29 mouse cellular contexts compared by ENCODE assay signal in genomic region chr9:67860273-67860672, GRCm38 (mm10). TPM values are rescaled to one million over a fixed set of nuclear protein-coding genes. Genes with fewer than 3 reads are reported as not detected.
A peak's percentile ranks its signal among the peaks of the same experiment; 100 is the strongest.
DNase-seq lines count a peak whose midpoint lies in the region; ATAC-seq and TF ChIP-seq lines count a peak whose summit lies in the region.
"Had no signal": no experiment of that assay in that cellular context is flagged by ENCODE, and none has a peak within 500 bp of the region (broad histone marks: within the 10 kb centered on the region; RNA-seq: fewer than 3 reads in every experiment).

No protein-coding gene starts in this region.

- no peak for TF ChIP-seq RAD21 in MEL (IDR thresholded peaks at IDR 0.05; ENCODE audit: low read depth, low read length)

- no peak for TF ChIP-seq POLR2A in MEL (IDR thresholded peaks at IDR 0.05; ENCODE audit: control insufficient read depth in 1 of 2, insufficient read depth in 1 of 2, low read depth in 1 of 2, low read length in 2 of 2, poor library complexity in 1 of 2)

- H3K4me1 ChIP-seq in MEL (ENCODE audit: control insufficient read depth in 1 of 2, insufficient read depth in 2 of 2, low read length in 2 of 2): peaks cover 16 to 17% of the 10 kb centered on the region in 2 experiments
- peaks cover 57% of the 10 kb centered on the region for H3K4me1 ChIP-seq in liver, embryonic 12.5 days
- H3K4me1 ChIP-seq in liver, embryonic 15.5 days (replicated peaks): peaks cover 46% of the 10 kb centered on the region
- no peaks in the 10 kb centered on the region for H3K4me1 ChIP-seq in midbrain, embryonic 13.5 days (replicated peaks)
- H3K4me1 ChIP-seq: forebrain, embryonic 15.5 days; heart, embryonic 10.5 days; heart, embryonic 13.5 days; hindbrain, embryonic 12.5 days; hindbrain, embryonic 15.5 days had no signal

- peak; percentile 93 to 95 for TF ChIP-seq EP300 in MEL (IDR thresholded peaks at IDR 0.05; ENCODE audit: low read depth in 1 of 2, low read length in 2 of 2)

- H3K4me2 ChIP-seq in liver, embryonic 12.5 days: no peak overlapping the region; the same call in 1 of the 2 replicates
- H3K4me2 ChIP-seq in liver, embryonic 15.5 days: peak overlapping the region; percentile 3; the same call in 1 of the 2 replicates
- no peak overlapping the region for H3K4me2 ChIP-seq in midbrain, embryonic 13.5 days (replicated peaks)
- H3K4me2 ChIP-seq: embryonic facial prominence, embryonic 13.5 days; forebrain, embryonic 12.5 days; forebrain, embryonic 15.5 days; heart, embryonic 13.5 days; hindbrain, embryonic 12.5 days; hindbrain, embryonic 15.5 days had no signal

- H3K79me2 ChIP-seq in MEL (ENCODE audit: control insufficient read depth, insufficient read depth, low read length, poor library complexity): no peaks in the 10 kb centered on the region; the same call in 1 of the 2 replicates

- peak overlapping the region; percentile 92 for H3K27ac ChIP-seq in MEL (ENCODE audit: control insufficient read depth, low read depth, low read length)
- H3K27ac ChIP-seq in liver, embryonic 12.5 days: peak overlapping the region; percentile 81
- H3K27ac ChIP-seq in liver, embryonic 15.5 days (replicated peaks): peak overlapping the region; percentile 69
- H3K27ac ChIP-seq in midbrain, embryonic 13.5 days: no peak overlapping the region
- H3K27ac ChIP-seq: embryonic facial prominence, embryonic 10.5 days; embryonic facial prominence, embryonic 13.5 days; forebrain, embryonic 12.5 days; forebrain, embryonic 15.5 days; heart, adult 2 months; heart, embryonic 10.5 days; heart, embryonic 13.5 days; hindbrain, embryonic 12.5 days; hindbrain, embryonic 15.5 days had no signal

- no peaks in the 10 kb centered on the region for H3K9me3 ChIP-seq in MEL (replicated peaks; ENCODE audit: insufficient read depth, low read length)
- no peaks in the 10 kb centered on the region for H3K9me3 ChIP-seq in liver, embryonic 12.5 days (replicated peaks)
- H3K9me3 ChIP-seq in liver, embryonic 15.5 days (replicated peaks): no peaks in the 10 kb centered on the region
- no peaks in the 10 kb centered on the region for H3K9me3 ChIP-seq in midbrain, embryonic 13.5 days
- H3K9me3 ChIP-seq: embryonic facial prominence, embryonic 10.5 days; embryonic facial prominence, embryonic 13.5 days; forebrain, embryonic 12.5 days; forebrain, embryonic 15.5 days; heart, embryonic 10.5 days; heart, embryonic 13.5 days; hindbrain, embryonic 12.5 days; hindbrain, embryonic 15.5 days had no signal

- DNase-seq in MEL (ENCODE audit: low read depth, low spot score): peak; percentile 79
- DNase-seq in kidney, adult 9 months: no peak
- DNase-seq in heart, postnatal 4 days: no peak
- DNase-seq: adrenal gland, adult 8-10 months; adrenal gland, postnatal 25 days; cerebellum, adult 11-12 months; cerebellum, adult 8-10 months; cerebellum, postnatal 10 days; cerebellum, postnatal 36 days; embryo, embryonic 11 days; gastrocnemius, postnatal 10 days; gastrocnemius, postnatal 36 days; heart, adult 2 months; heart, postnatal 14 days had no signal

- WGBS in liver, embryonic 12.5 days (ENCODE audit: insufficient replicate concordance): 27% methylated on average over 2 of the region's 2 CpGs
- 36% methylated on average over 2 of the region's 2 CpGs for WGBS in liver, embryonic 15.5 days (ENCODE audit: insufficient replicate concordance)
- WGBS in midbrain, embryonic 13.5 days: 91% methylated on average over 2 of the region's 2 CpGs

- ATAC-seq in liver, embryonic 12.5 days: peak; percentile 53
- ATAC-seq in liver, embryonic 15.5 days (ENCODE audit: insufficient read depth): no peak; the same call in 1 of the 2 replicates
- no peak for ATAC-seq in midbrain, embryonic 13.5 days
- ATAC-seq: CD4-positive, CD25-positive, alpha-beta regulatory T cell, adult 4 months; forebrain, embryonic 15.5 days had no signal

- peaks cover 0 to 30% of the 10 kb centered on the region in 2 experiments; a peak in 3 of 4 replicates for H3K36me3 ChIP-seq in MEL (ENCODE audit: control insufficient read depth in 1 of 2, insufficient read depth in 2 of 2, low read length in 2 of 2)
- peaks cover 56% of the 10 kb centered on the region for H3K36me3 ChIP-seq in liver, embryonic 12.5 days
- H3K36me3 ChIP-seq in liver, embryonic 15.5 days (replicated peaks): peaks cover 34% of the 10 kb centered on the region
- H3K36me3 ChIP-seq in midbrain, embryonic 13.5 days: peaks cover 23% of the 10 kb centered on the region

- H3K9ac ChIP-seq in MEL (ENCODE audit: control insufficient read depth, low read depth, low read length, poor library complexity, severe bottlenecking): peak overlapping the region; percentile 50
- H3K9ac ChIP-seq in liver, embryonic 12.5 days: peak overlapping the region; percentile 17; the same call in 1 of the 2 replicates
- H3K9ac ChIP-seq in liver, embryonic 15.5 days: no peak overlapping the region
- H3K9ac ChIP-seq in midbrain, embryonic 13.5 days (replicated peaks): no peak overlapping the region
- H3K9ac ChIP-seq: embryonic facial prominence, embryonic 13.5 days; forebrain, embryonic 12.5 days; forebrain, embryonic 15.5 days; heart, embryonic 13.5 days; hindbrain, embryonic 12.5 days; hindbrain, embryonic 15.5 days had no signal

- no peaks in the 10 kb centered on the region for H3K27me3 ChIP-seq in MEL (ENCODE audit: control insufficient read depth in 1 of 2, insufficient read depth in 2 of 2, low read length in 2 of 2)
- no peaks in the 10 kb centered on the region for H3K27me3 ChIP-seq in liver, embryonic 12.5 days (replicated peaks)
- no peaks in the 10 kb centered on the region for H3K27me3 ChIP-seq in liver, embryonic 15.5 days
- no peaks in the 10 kb centered on the region for H3K27me3 ChIP-seq in midbrain, embryonic 13.5 days
- H3K27me3 ChIP-seq: embryonic facial prominence, embryonic 13.5 days; forebrain, embryonic 12.5 days; forebrain, embryonic 15.5 days; heart, embryonic 13.5 days; hindbrain, embryonic 12.5 days; hindbrain, embryonic 15.5 days had no signal

- no peak for TF ChIP-seq CTCF in MEL (IDR thresholded peaks at IDR 0.05 in 2 of 3, conservative IDR thresholded peaks at IDR 0.05 in 1 of 3; ENCODE audit: control insufficient read depth in 1 of 3, insufficient read depth in 1 of 3, low read depth in 2 of 3, low read length in 3 of 3, poor library complexity in 1 of 3, severe bottlenecking in 1 of 3)

- H3K4me3 ChIP-seq in MEL (ENCODE audit: control insufficient read depth in 1 of 2, insufficient read depth in 1 of 2, low read depth in 2 of 2, low read length in 2 of 2): no peak overlapping the region
- H3K4me3 ChIP-seq in liver, embryonic 12.5 days: no peak overlapping the region
- H3K4me3 ChIP-seq in liver, embryonic 15.5 days (replicated peaks): no peak overlapping the region
- H3K4me3 ChIP-seq in midbrain, embryonic 13.5 days (replicated peaks): no peak overlapping the region
- H3K4me3 ChIP-seq: embryonic facial prominence, embryonic 10.5 days; embryonic facial prominence, embryonic 13.5 days; erythroblast, embryonic 14.5 days; forebrain, embryonic 12.5 days; forebrain, embryonic 15.5 days; heart, adult 2 months; heart, embryonic 10.5 days; heart, embryonic 13.5 days; hindbrain, embryonic 12.5 days; hindbrain, embryonic 15.5 days had no signal

TF ChIP-seq in MEL, 35 proteins besides CTCF, POLR2A, EP300 and RAD21 (continues in another document):
- TF ChIP-seq MYC (IDR thresholded peaks at IDR 0.05; ENCODE audit: low read depth, low read length) (peak; percentile 47; the same call in 1 of the 2 replicates), JUND (IDR thresholded peaks at IDR 0.05; ENCODE audit: low read depth, low read length) (0 out of 2 replicates have a peak, but pooled peaks have one; percentile 14), NRF1 (IDR thresholded peaks at IDR 0.05; ENCODE audit: insufficient read depth, low read depth, low read length, poor library complexity, severe bottlenecking) (no peak), ZNF384 (IDR thresholded peaks at IDR 0.05; ENCODE audit: low read depth, low read length) (peak; percentile 90), GATA1 (IDR thresholded peaks at IDR 0.05; ENCODE audit: low read depth, low read length) (peak; percentile 96), SIN3A (IDR thresholded peaks at IDR 0.05; ENCODE audit: low read length) (peak; percentile 73), UBTF (IDR thresholded peaks at IDR 0.05; ENCODE audit: borderline replicate concordance, insufficient read depth, low read depth, low read length) (no peak), TBP (IDR thresholded peaks at IDR 0.05; ENCODE audit: low read depth, low read length) (no peak), MAX (IDR thresholded peaks at IDR 0.05; ENCODE audit: low read length) (no peak), HCFC1 (IDR thresholded peaks at IDR 0.05; ENCODE audit: low read depth, low read length) (no peak), BHLHE40 (IDR thresholded peaks at IDR 0.05; ENCODE audit: borderline replicate concordance, low read depth, low read length) (0 out of 2 replicates have a peak, but pooled peaks have one; percentile 17), TAL1 (IDR thresholded peaks at IDR 0.05; ENCODE audit: low read length) (peak; percentile 91), MXI1 (IDR thresholded peaks at IDR 0.05; ENCODE audit: low read depth, low read length) (peak; percentile 55; the same call in 1 of the 2 replicates), POLR2AphosphoS2 (IDR thresholded peaks at IDR 0.05; ENCODE audit: low read length) (no peak), RCOR1 (IDR thresholded peaks at IDR 0.05; ENCODE audit: low read depth, low read length) (peak; percentile 79; the same call in 1 of the 2 replicates), ETS1 (IDR thresholded peaks at IDR 0.05; ENCODE audit: low read depth, low read length) (peak; percentile 84), POLR2AphosphoS5 (IDR thresholded peaks at IDR 0.05; ENCODE audit: borderline replicate concordance, low read depth, low read length) (no peak)

RNA-seq across cellular contexts. Expression of gene Vps13c, which starts 20.1 kb away (rescaled TPM):
- total RNA-seq in MEL (2012; rRNA removed): 14.6 and 18.3 TPM in 2 replicates
- 10 to 100 TPM in 1 of 2 experiments, not detected in 1; 28.3 TPM for polyA plus RNA-seq in MEL (2012; ENCODE audit: insufficient read depth in 1 of 2, insufficient read length in 2 of 2, low read depth in 1 of 2, low replicate concordance in 2 of 2, missing spikeins in 1 of 2)
- 9.7 and 11.7 TPM in 2 replicates for polyA plus RNA-seq in liver, embryonic 12.5 days (2016; fragmentation: Nextera tagmentation; extraction: Ambion mirVana)
- polyA plus RNA-seq in liver, embryonic 15.5 days (2015; fragmentation: Nextera tagmentation; extraction: Ambion mirVana): 4.3 and 4.4 TPM in 2 replicates
- 10.0 and 10.5 TPM in 2 replicates for polyA plus RNA-seq in midbrain, embryonic 13.5 days (2015; fragmentation: Nextera tagmentation; extraction: Ambion mirVana)
- total RNA-seq in heart, postnatal 4 days (2021): 10 to 100 TPM; 28.9 to 30.7 TPM

RNA-seq across cellular contexts. Expression of gene C2cd4a, which starts 28.1 kb away (rescaled TPM):
- total RNA-seq in MEL (2012; rRNA removed): not detected in 2 replicates
- not detected for polyA plus RNA-seq in MEL (2012; ENCODE audit: insufficient read depth in 1 of 2, insufficient read length in 2 of 2, low read depth in 1 of 2, low replicate concordance in 2 of 2, missing spikeins in 1 of 2)
- polyA plus RNA-seq in liver, embryonic 12.5 days (2016; fragmentation: Nextera tagmentation; extraction: Ambion mirVana): 6.4 and 6.5 TPM in 2 replicates
- 0.74 and 1.2 TPM in 2 replicates for polyA plus RNA-seq in liver, embryonic 15.5 days (2015; fragmentation: Nextera tagmentation; extraction: Ambion mirVana)
- polyA plus RNA-seq in midbrain, embryonic 13.5 days (2015; fragmentation: Nextera tagmentation; extraction: Ambion mirVana): 0.15 and 0.23 TPM in 2 replicates
- total RNA-seq in heart, postnatal 4 days (2021): not detected
- total RNA-seq: adrenal gland, postnatal 25 days; granulocyte monocyte progenitor cell, adult 5-6 weeks; heart, adult 2 months; heart, postnatal 14 days; hematopoietic stem cell, adult 5-6 weeks had no signal
- polyA plus RNA-seq: CD4-positive, CD25-positive, alpha-beta regulatory T cell, adult 4 months; embryonic facial prominence, embryonic 10.5 days; forebrain, embryonic 12.5 days; hindbrain, embryonic 12.5 days had no signal

Comparison
In these comparisons a context has a peak if more than half of its experiments do, and no peak if none do; other contexts are left out.
1. H3K9ac ChIP-seq: peak in MEL (single experiment) and liver, embryonic 12.5 days (single experiment); none in liver, embryonic 15.5 days (single experiment) and midbrain, embryonic 13.5 days (single experiment).